Mouse (Mus musculus): ENCODE results near the gene Amer1. TPM values are rescaled to one million over a fixed set of nuclear protein-coding genes. Genes with fewer than 3 reads are reported as not detected.

Amer1 gene
- polyA plus RNA-seq (2016; fragmentation: Nextera tagmentation; extraction: Ambion mirVana) = 12.8 and 13.3 TPM in 2 replicates

- peak within 1 kb of the TSS; percentile 83 for H3K27ac ChIP-seq
- peak; percentile 98 for ATAC-seq (ENCODE audit: insufficient number of reproducible peaks, insufficient read depth, low FRiP score, low TSS enrichment)
- 23% methylated on average over 19 of the region's 19 CpGs for WGBS
These were observed at the start of gene Amer1 for GRCm38 (mm10) chrX:95444776-95445111. Gene Amer1 (minus strand): TSS chrX:95444872.

GRCm38 (mm10) chrX:95457166-95457565 is 12.5 kb upstream of the Amer1 start:
- Histone ChIP-seq H3K27ac (no peak overlapping the region), H3K4me2 (replicated peaks) (no peak overlapping the region), H3K9me3 (no peaks in the 10 kb centered on the region), H3K36me3 (no peaks in the 10 kb centered on the region), H3K9ac (no peak overlapping the region), H3K4me1 (no peaks in the 10 kb centered on the region), H3K27me3 (no peaks in the 10 kb centered on the region), H3K4me3 (no peak overlapping the region)
- no peak for ATAC-seq (ENCODE audit: insufficient number of reproducible peaks, insufficient read depth, low FRiP score, low TSS enrichment)
- 72% methylated on average over 3 of the region's 3 CpGs for WGBS

More at GRCm38 (mm10) chrX:95444776-95445111, at the start of gene Amer1:
- H3K9me3 ChIP-seq = no peaks in the 10 kb centered on the region
- peak within 1 kb of the TSS; percentile 52 for H3K9ac ChIP-seq
- peak within 1 kb of the TSS; percentile 54 for H3K4me2 ChIP-seq (replicated peaks)
- no peaks in the 10 kb centered on the region for H3K36me3 ChIP-seq
- H3K27me3 ChIP-seq = no peaks in the 10 kb centered on the region
- H3K4me1 ChIP-seq = no peaks in the 10 kb centered on the region
- peak within 1 kb of the TSS; percentile 55 for H3K4me3 ChIP-seq

- Histone ChIP-seq H3K9me3 (no peaks in the 10 kb centered on the region), H3K9ac (no peak overlapping the region), H3K4me3 (no peak overlapping the region), H3K4me2 (replicated peaks) (no peak overlapping the region), H3K27me3 (no peaks in the 10 kb centered on the region), H3K36me3 (no peaks in the 10 kb centered on the region), H3K27ac (no peak overlapping the region), H3K4me1 (no peaks in the 10 kb centered on the region)
- no peak for ATAC-seq (ENCODE audit: insufficient number of reproducible peaks, insufficient read depth, low FRiP score, low TSS enrichment)
- WGBS = 53% methylated on average over 2 of the region's 2 CpGs
These were observed 1.2 kb upstream of the Amer1 start for GRCm38 (mm10) chrX:95445866-95446265.

GRCm38 (mm10) chrX:95445141-95445540 is 469 bp upstream of the Amer1 start:
- 29% methylated on average over 3 of the region's 3 CpGs for WGBS
- H3K27me3 ChIP-seq = no peaks in the 10 kb centered on the region
- H3K9me3 ChIP-seq = no peaks in the 10 kb centered on the region
- ATAC-seq (ENCODE audit: insufficient number of reproducible peaks, insufficient read depth, low FRiP score, low TSS enrichment) = peak; percentile 4; the same call in 1 of the 2 replicates
- H3K4me1 ChIP-seq = no peaks in the 10 kb centered on the region
- H3K9ac ChIP-seq = no peak overlapping the region
- H3K36me3 ChIP-seq = no peaks in the 10 kb centered on the region
- H3K4me3 ChIP-seq = peak overlapping the region; percentile 55
- 0 out of 2 replicates have a peak overlapping the region, but pooled peaks have one; percentile 30 for H3K27ac ChIP-seq
- peak overlapping the region; percentile 54 for H3K4me2 ChIP-seq (replicated peaks)

- Histone ChIP-seq H3K4me1 (no peaks in the 10 kb centered on the region), H3K36me3 (no peaks in the 10 kb centered on the region), H3K27me3 (no peaks in the 10 kb centered on the region), H3K9ac (peak overlapping the region; percentile 52), H3K4me3 (peak overlapping the region; percentile 55), H3K4me2 (replicated peaks) (peak overlapping the region; percentile 54), H3K9me3 (no peaks in the 10 kb centered on the region), H3K27ac (peak overlapping the region; percentile 83)
- peak; percentile 77 for ATAC-seq (ENCODE audit: insufficient number of reproducible peaks, insufficient read depth, low FRiP score, low TSS enrichment)
- 19% methylated on average over 42 of the region's 42 CpGs for WGBS
These were observed 535 bp downstream of the Amer1 start for GRCm38 (mm10) chrX:95443898-95444775.

GRCm38 (mm10) chrX:95443390-95443789 is 1.3 kb downstream of the Amer1 start:
- peak overlapping the region; percentile 83; the same call in 1 of the 2 replicates for H3K27ac ChIP-seq
- ATAC-seq (ENCODE audit: insufficient number of reproducible peaks, insufficient read depth, low FRiP score, low TSS enrichment) = no peak

GRCm38 (mm10) chrX:95442261-95442660 is 2.4 kb downstream of the Amer1 start:
- Histone ChIP-seq H3K4me3 (no peak overlapping the region), H3K4me2 (replicated peaks) (no peak overlapping the region)

More at GRCm38 (mm10) chrX:95443390-95443789, 1.3 kb downstream of the Amer1 start:
- Histone ChIP-seq H3K4me3 (peak overlapping the region; percentile 55), H3K36me3 (no peaks in the 10 kb centered on the region), H3K9ac (peak overlapping the region; percentile 52), H3K4me1 (no peaks in the 10 kb centered on the region), H3K9me3 (no peaks in the 10 kb centered on the region), H3K4me2 (replicated peaks) (peak overlapping the region; percentile 54), H3K27me3 (no peaks in the 10 kb centered on the region)
- WGBS = 32% methylated on average over 12 of the region's 12 CpGs

GRCm38 (mm10) chrX:95441290-95441689 is 3.4 kb downstream of the Amer1 start:
- H3K36me3 ChIP-seq = no peaks in the 10 kb centered on the region
- no peak overlapping the region for H3K9ac ChIP-seq
- H3K4me1 ChIP-seq = no peaks in the 10 kb centered on the region
- no peaks in the 10 kb centered on the region for H3K27me3 ChIP-seq
- H3K4me2 ChIP-seq (replicated peaks) = no peak overlapping the region
- no peaks in the 10 kb centered on the region for H3K9me3 ChIP-seq
- ATAC-seq (ENCODE audit: insufficient number of reproducible peaks, insufficient read depth, low FRiP score, low TSS enrichment) = no peak
- H3K27ac ChIP-seq = no peak overlapping the region
- no peak overlapping the region for H3K4me3 ChIP-seq

More at GRCm38 (mm10) chrX:95442261-95442660, 2.4 kb downstream of the Amer1 start:
- Histone ChIP-seq H3K4me1 (no peaks in the 10 kb centered on the region), H3K27ac (no peak overlapping the region), H3K9me3 (no peaks in the 10 kb centered on the region), H3K36me3 (no peaks in the 10 kb centered on the region), H3K27me3 (no peaks in the 10 kb centered on the region), H3K9ac (no peak overlapping the region)
- ATAC-seq (ENCODE audit: insufficient number of reproducible peaks, insufficient read depth, low FRiP score, low TSS enrichment) = no peak
- WGBS = 42% methylated on average over 1 of the region's 1 CpGs

- no peak for ATAC-seq (ENCODE audit: insufficient number of reproducible peaks, insufficient read depth, low FRiP score, low TSS enrichment)
- Histone ChIP-seq H3K4me1 (no peaks in the 10 kb centered on the region), H3K4me2 (replicated peaks) (no peak overlapping the region), H3K27ac (no peak overlapping the region), H3K36me3 (no peaks in the 10 kb centered on the region), H3K9me3 (no peaks in the 10 kb centered on the region), H3K4me3 (no peak overlapping the region), H3K9ac (no peak overlapping the region), H3K27me3 (no peaks in the 10 kb centered on the region)
- WGBS = 72% methylated on average over 4 of the region's 4 CpGs
These were observed 6.2 kb downstream of the Amer1 start for GRCm38 (mm10) chrX:95438491-95438890.

GRCm38 (mm10) chrX:95437236-95437635 is 7.4 kb downstream of the Amer1 start:
- Histone ChIP-seq H3K4me1 (no peaks in the 10 kb centered on the region), H3K9me3 (no peaks in the 10 kb centered on the region), H3K4me2 (replicated peaks) (no peak overlapping the region), H3K4me3 (no peak overlapping the region), H3K27me3 (no peaks in the 10 kb centered on the region), H3K27ac (no peak overlapping the region), H3K36me3 (no peaks in the 10 kb centered on the region), H3K9ac (no peak overlapping the region)
- ATAC-seq (ENCODE audit: insufficient number of reproducible peaks, insufficient read depth, low FRiP score, low TSS enrichment) = no peak
- 89% methylated on average over 1 of the region's 1 CpGs for WGBS

GRCm38 (mm10) chrX:95373101-95373500 is 71.6 kb downstream of the Amer1 start:
- Histone ChIP-seq H3K4me2 (replicated peaks) (no peak overlapping the region), H3K27me3 (no peaks in the 10 kb centered on the region), H3K36me3 (no peaks in the 10 kb centered on the region), H3K27ac (no peak overlapping the region), H3K4me1 (no peaks in the 10 kb centered on the region), H3K9me3 (no peaks in the 10 kb centered on the region), H3K4me3 (no peak overlapping the region), H3K9ac (no peak overlapping the region)
- no peak for ATAC-seq (ENCODE audit: insufficient number of reproducible peaks, insufficient read depth, low FRiP score, low TSS enrichment)
